Mouse (Mus musculus) erythroblast, adult 5-6 weeks (primary cell): ENCODE results near the gene Hnrnpa1. TPM values are rescaled to one million over a fixed set of nuclear protein-coding genes. Genes with fewer than 3 reads are reported as not detected.
"Not testable (repeated sequence)": the region's sequence is repeated elsewhere in the genome, so short reads cannot be mapped to it uniquely, and the experiment has no call there.

Experiments
- ATAC-seq: replicated peaks from 2 replicates; pipeline ENCODE4 v1.8.0; 2016; ENCODE audit warnings: moderate number of reproducible peaks, mild to moderate bottlenecking, moderate TSS enrichment, inconsistent platforms; ENCODE audit not compliant: poor library complexity, low FRiP score, severe bottlenecking
- total RNA-seq, 2 experiments: library from RNA; stranded (forward) in 1 of 2; stranded (reverse) in 1 of 2; fragments of 150-400 nt in 1 of 2; fragments of 200-764, 138-1000 nt in 1 of 2; gene quantifications; 2 replicates each; pipeline versions ENCODE4 v1.2.3 to v1.2.4; 2015 to 2017; ENCODE audit warnings: low replicate concordance in 2 of 2

The Hnrnpa1 gene
- total RNA-seq, 2 experiments from 2014 or later, result 130 to 189 TPM

DNA sequence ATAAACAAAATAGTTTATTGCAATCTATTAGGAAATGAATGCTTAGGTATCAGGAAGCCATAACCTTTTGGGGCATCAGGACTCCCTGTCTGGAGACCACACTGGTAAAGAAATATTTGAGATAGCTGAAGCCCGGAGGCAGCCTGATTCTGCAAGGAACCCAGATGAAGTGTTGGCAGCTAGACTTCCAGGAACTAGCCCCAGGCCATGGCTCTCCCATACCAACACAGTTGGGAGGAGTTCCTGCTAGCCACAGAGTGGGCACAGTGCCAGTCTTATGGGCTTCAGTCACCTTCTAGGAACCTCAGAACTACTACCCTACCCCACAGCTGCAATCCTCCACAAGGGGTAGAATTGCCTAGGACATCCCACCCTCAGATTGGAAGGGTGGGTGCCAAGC lies 19.8 kb downstream of the Hnrnpa1 start:
- ATAC-seq, result peak; percentile 13

DNA sequence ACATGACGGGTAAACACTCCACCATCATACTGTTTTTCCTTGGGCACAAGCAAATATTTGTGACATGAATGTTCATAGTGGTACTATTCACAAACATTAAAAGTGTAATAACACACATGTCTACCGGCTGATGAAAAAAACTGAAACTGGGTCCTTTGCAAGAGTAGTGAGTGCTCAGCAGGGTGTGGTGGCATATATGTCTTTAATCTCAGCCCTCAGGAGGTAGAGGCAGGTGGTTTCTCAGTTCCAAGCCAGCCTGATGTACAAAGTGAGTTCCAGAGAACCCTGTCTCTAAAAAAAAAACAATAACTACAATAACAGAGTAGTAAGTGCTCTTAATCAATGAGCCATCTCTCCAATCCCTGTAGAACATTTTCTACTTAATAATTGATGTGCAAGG lies 24.6 kb downstream of the Hnrnpa1 start:
- ATAC-seq, result peak; percentile 60

DNA sequence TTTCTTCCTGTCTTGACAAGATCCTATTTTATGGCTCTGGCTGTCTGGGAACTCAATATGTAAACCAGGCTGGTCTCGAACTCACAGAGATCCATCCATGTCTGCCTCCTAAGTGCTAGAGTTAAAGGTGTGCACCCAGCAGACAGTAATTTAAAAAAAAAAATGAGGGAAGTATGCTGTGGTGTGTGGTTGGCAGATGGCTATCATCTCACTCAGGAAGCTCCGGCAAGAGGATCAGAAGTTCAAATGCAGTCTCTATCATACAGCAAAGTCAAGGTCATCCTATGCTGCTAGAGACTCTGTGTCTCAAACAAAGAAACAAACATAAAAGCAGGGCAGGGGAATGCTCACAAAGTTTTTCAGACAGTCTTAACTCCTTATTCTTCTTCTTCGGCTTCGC lies 28.7 kb downstream of the Hnrnpa1 start:
- ATAC-seq, result no peak

DNA sequence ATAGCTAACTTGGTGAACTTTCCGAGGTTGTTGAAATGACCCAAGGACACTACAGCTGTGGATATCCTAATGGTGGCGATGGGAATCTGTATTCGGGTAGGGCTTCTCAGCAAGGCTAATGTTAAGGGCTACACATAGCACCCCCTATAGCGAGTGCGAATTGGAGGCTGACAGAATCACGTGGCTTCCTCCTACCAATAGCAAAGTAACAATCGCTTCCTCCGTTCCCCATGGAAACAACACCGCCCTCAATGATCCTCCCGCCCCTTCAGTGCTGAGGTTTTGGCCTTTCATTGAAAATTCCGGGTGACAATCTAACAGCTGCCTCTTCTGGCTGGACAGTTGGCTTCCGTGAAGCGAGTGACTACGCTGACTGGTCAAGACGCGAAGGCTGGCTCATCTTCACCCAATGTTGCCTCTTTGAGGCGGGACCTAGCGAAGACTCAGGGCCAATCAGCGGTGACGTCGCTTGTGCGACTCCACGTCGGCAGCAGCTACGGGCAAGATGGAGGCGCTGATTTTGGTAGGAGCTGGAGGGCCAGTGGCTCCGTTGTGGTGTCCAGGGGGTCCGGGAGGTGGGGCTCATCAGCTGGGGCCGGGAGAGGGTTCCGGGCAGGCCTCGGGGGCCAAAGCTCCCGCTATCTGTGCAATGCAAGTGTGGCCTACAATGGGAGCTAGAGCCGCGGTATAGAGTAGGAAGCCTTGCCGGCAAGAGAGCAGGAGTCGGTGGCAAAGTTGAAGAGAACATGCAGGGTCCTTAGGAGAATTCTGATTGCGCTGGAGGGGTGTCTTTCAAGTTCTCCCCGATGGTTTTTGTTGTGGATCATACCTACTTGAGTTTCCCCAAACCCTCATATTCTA lies 32.4 kb downstream of the Hnrnpa1 start, which contains the start of gene Copz1:
Gene Copz1 (plus strand): TSS at position 296 of the 861 bp plus-strand sequence.
- peak; percentile 97 for ATAC-seq

DNA sequence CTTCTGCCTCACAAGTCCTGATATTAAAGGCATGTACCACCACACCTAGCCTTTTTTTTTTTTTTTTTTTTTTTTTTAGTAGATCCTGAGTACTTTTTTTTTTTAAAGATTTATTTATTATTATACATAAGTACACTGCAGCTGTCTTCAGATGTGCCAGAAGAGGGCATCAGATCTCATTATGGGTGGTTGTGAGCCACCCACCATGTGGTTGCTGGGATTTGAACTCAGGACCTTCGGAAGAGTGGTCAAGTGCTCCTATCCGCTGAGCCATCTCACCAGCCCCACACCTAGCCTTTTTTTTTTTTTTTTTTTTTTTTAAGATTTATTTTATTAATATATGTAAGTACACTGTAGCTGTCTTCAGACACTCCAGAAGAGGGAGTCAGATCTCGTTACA lies 35.7 kb downstream of the Hnrnpa1 start:
- not testable (repeated sequence) for ATAC-seq

DNA sequence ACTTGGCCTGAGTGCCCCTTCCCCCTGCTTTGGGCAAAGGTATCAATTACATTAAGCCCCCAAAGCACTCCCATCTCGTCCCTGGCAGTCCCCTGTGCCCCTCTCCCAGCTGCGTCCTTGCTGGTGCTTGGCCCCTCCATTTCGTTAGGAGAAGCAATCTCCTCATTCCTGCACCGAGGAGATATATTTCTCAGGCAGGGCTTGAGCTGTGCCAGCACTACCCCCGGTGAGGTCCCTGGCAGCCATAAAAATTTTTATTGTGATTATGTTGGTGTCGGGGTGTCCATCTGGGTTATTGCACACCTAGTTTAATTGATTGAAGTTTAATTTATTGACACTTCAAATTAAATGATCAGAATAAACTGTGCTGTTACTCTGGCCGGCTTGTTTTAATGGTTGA lies 37.7 kb downstream of the Hnrnpa1 start:
- ATAC-seq, result no peak

DNA sequence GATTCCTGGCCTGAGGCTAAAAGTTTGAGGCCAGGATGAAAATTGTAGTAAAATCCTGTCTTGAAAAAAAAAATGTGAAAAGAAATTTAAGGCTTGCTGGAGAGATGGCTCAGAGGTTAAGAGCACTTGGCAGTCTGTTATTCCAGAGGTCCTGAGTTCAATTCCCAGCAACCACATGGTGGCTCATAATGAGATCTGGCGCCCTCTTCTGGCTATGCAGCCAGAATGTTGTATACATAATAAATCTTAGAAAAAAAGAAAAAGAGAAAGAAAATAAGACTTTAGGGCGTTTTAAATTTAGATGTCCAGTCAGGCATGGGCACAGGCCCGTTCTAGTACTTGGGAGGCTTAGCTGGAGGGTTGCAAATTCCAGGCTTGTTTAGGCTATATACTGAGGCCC lies 39.5 kb downstream of the Hnrnpa1 start:
- ATAC-seq, result peak; percentile 47

DNA sequence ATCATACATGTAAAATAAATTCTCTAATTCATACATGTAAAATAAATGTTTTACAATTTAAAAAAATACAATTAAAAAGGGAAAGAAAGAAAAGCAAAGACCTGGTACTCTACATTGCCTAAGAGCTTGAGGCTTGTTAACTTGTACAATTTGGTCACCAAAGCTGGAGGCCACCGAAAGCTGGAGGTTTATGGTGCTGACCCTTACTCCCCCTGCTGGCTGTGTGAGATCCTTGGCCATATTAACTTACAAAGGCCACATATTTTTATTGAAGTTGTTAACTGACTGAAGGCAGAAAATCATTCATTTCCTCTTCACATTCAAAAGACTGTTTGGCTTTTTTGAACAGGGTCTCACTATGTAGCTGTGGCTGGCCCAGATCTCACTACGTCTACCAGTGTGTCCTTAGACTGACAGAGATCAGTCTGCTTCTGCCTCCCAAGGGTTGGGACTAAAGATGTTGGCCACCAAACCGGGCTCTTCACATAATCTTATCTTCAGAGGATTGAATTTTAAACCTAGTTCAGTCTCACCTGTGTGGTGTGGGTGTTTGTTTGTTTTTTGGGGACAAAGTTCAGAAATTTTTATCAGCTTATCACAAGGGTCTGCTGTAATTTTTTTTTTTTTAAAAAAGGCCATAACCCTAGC lies 40.7 kb downstream of the Hnrnpa1 start:
- peak; percentile 88 for ATAC-seq

DNA sequence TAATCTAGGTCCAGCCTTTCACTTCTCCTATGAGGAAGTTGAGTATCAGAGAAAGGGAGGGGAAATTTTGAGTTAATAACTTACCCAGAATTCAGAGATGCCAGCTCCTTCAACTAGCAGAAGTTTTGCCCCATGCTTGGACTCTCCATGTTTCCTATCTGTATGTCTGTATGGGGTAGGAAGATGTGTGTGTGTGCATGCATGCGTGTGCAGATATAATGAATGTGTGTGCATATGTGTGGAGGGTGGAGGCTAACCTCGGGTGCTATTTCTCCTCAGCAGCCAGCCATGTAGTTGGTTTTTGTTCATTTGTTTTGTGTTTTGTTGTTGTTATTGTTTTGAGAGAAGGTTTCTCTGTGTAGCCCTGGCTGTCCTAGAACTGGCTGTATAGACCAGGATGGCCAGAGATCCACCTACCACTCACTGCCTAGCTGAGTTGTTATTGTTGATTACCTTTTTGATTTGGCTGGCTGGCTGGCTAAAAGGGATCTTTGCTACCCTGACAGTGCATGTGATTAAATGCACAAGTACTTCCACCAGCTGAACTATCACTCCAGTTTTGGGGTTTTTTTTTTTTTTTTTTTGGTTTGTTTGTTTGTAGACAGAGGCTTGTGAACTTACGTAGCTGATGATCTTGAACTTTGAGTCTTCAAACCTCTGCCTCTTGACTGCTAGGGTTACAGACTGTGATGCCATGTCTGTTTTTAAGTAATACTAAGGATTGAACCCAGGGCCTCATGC lies 41.4 kb downstream of the Hnrnpa1 start:
- no peak for ATAC-seq

DNA sequence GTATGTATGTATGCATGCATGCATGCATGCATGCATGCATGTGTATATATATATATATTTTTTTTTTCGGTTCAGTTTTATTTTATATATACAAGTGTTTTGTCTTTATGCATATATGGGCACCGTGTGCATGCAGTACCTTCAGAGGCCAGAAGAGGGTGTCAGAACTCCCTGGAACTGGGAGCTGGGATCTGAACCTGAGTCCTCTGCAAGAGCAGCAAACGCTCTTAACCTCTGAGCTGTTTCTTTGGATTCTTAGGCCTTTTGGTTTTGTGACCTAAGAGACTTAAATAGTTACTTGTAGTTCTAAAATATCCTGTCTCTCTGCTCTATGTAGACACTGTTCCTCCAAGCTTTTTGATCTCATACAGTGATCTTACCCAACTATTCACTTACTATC lies 43.8 kb downstream of the Hnrnpa1 start:
- ATAC-seq, result no peak

DNA sequence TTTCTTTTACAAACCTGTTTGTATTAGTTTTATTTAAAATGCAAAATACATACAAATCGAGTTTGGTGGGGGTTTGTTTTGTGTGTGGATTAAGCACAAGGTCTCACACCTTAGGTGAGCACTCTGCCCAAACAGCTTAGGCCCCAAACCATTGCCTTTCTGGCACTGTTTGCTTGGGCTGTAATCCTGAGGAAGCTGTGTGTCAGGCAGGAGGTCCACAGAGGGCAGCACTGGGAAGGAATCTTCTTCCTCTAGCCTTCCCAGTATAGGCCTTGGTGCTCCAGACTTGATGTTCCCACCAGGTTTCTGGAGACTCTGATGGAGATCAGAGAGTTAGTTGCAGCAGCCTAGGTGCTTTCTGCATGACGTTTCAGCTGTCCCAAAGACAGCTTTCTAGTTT lies 44.4 kb downstream of the Hnrnpa1 start:
- ATAC-seq, result no peak

DNA sequence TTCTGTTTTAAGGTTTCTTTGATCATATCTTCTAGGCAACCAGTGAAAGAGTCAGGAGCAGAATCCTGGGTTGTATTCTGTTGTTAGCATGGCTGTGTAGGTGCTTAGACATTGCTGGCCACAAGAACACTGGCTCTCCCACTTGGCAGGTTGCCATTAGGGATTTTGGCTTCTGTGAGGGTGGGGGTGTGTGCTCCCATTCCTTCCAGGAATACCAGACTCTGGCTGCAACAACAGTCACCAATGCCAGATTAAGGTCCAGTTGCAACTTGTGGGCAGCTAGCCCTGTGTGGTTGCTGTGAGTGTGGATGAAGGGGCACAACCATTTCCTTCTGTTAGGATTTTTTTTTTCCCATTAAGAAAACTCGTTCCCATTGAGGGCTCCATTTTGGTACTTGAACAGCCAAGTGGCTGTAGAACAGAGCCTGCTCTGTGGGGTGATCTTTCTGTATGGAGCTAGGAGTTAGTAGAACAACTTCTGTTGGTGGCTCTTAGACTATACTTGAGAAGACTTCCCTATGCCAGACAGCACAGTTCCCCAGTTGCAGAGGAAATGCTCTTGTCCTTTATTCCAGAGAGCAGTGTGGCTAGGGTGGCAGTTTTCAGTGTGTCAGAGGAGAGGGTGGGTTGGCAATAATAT lies 45.7 kb downstream of the Hnrnpa1 start:
- ATAC-seq, result no peak

DNA sequence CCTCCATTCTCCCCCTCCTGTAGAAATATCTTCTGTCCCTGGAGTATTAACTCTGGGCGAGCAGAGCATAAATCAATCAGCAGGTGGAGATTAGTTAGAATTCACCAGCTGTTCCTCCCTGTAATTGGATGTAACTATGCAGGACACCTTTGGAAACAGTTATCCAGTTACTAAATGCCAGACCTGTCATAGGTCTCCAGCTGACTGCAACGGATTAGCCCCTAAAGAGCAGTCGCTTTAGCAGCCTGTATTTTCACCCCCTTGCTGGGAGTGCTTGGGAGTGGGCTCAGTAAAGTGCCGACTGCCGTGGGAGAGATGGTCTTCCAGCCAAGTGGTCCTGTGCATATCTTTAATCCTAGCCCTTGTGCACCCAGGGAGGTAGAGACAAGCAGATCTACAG lies 49.4 kb downstream of the Hnrnpa1 start:
- no peak for ATAC-seq

DNA sequence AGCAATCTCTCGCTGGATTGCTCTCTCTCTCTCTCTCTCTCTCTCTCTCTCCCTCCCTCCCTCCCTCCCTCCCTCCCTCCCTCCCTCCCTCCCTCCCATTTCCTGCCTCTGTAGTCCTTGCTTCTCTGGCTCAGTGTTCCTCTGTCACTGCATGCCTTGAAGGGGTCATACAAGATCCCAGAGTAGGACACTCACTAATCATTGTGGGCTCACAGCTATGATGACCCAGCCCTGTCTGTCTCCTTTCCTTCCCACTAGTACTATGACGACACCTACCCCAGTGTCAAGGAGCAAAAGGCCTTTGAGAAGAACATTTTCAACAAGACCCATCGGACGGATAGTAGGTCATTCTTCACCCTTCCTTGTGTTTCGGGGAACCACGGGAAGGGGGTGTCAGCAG lies 50.2 kb downstream of the Hnrnpa1 start:
- no peak for ATAC-seq

DNA sequence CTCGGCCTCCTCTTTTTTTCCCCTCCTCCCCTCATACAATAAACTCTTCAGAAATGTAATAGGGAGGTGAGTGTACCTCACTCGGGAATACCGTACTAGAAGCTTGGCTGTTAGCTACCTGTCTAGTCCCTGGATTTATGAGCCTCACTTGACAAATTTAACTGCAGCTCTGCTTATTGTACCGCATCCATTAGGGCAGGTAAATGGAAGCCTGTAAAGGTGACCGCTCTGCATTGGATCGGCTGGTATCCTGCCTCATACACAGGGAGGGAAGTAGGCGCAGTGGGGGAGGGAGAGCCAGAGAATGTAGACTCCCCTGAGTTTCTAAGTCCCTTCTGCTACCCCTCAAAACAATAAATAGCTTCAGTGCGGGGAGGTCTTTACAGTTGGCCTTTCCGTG lies 50.6 kb downstream of the Hnrnpa1 start:
- ATAC-seq, result no peak

DNA sequence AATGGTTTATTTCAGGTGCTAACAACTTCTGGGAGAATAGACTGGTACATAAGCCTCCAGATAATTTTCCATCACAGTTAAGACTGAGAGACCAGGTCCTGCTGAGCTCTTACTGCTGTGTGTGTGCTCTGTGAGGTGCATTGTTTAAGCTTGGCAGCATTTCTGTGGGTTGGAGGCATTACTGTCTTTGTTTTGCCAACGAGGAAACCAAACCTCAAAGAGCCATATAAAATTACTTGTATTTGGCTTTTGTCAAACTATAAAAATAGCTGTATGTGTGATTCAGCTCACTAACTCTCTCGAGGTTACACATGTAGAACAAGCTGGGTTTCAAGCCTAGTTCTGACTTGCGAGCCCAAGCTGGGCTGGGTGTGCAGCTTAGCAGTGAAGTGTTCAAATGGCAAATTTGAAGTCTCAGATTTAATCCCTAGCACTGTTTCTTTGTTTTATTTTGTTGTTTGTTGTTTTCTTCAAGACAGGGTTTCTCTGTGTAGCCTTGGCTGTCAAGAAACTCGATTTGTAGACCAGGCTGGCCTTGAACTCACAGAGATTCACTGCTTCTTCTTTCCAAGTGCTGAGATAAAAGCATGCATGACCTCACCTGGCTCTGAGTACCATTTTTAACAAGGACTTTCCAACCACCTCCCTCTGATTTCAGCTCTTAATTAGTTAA lies 52.6 kb downstream of the Hnrnpa1 start:
- ATAC-seq, result no peak

DNA sequence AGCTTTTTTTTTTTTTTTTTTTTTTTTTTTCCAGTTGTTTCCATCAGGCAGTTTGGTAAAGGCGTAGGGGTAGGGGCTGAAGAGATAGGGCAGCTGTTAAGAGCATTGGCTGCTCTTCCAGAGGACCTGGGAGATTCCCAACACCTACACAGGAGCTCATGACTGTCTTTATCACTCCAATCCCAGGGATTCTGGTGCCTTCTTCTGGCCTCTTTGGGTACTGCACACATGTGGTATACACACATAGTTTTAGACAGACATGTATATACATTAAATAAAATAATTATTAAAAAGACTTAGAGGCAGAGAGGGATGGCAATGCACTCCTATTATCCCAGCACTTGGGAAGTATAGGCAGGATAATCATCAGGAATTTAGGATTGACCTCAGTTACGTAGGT lies 53.1 kb downstream of the Hnrnpa1 start:
- no peak for ATAC-seq

DNA sequence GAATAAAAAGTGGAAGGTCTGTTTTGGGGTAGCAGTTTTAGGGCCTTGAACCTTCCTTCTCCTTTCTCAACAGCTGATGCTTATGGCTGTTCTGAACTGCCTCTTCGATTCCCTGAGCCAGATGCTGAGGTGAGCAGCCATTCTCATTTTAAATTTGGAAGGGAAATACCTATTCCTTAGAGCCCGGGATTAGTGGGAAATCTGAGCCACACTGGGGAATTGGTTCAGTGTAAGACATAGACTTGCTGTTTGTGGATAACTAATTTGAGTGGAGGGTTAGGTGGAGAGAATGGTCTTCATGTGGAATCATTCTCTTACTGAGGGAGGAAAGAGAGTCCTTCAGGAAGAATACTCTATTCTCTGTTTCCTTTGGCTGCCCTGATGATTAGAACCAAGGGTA lies 54.4 kb downstream of the Hnrnpa1 start:
- no peak for ATAC-seq

DNA sequence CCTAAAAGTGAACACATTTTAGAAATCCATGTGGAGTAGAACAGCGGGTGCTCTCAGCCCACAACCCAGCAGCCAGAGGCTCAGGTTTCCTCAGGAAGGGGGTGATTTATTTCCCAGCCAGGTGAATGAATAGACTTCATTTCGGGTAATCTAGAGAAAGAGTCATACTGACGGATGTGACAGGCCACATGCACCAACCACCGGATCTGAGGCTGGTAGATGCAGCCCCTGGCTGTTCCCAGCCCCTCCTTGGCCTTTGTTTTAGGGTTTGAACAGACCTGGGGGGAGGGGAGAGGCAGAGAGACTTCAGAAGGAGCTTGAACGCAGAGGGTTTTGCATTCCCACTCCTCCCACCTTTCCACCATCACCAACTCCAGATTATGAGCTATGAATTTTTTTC lies 55.6 kb downstream of the Hnrnpa1 start:
- ATAC-seq, result no peak
